Mouse (Mus musculus): ENCODE results near the gene Ehmt2.
"Not testable (repeated sequence)": the region's sequence is repeated elsewhere in the genome, so short reads cannot be mapped to it uniquely, and the experiment has no call there.

Gene Ehmt2

GRCm38 (mm10) chr17:34952378-34953040 lies 54.2 kb downstream of the Ehmt2 start:
- in situ Hi-C loops (cut with MboI, MseI): no loop called here

GRCm38 (mm10) chr17:34953258-34953657 lies 55.0 kb downstream of the Ehmt2 start:
- in situ Hi-C loops (cut with MboI, MseI): no loop called here

DNA sequence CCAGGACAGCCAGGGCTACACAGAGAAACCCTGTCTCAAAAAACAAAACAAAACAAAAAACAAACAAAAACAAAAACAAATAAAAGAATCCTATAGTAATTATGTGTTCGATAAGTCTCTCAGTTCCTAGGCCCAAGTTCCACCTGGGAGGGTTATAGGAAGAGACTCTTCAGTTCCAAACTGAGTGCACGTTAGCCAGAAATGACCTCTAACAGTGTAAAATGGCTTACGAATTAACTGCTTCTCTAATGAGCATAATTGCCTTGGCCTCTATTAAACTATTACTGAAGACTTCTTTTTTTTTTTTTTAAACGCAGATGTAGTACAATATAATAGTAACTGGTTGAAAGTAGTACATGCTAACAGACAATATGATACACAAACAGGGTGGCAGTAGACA lies 55.6 kb downstream of the Ehmt2 start:
- in situ Hi-C loops (cut with MboI, MseI): no loop called here

GRCm38 (mm10) chr17:34954831-34955230 lies 56.6 kb downstream of the Ehmt2 start:
- in situ Hi-C loops (cut with MboI, MseI): no loop called here

DNA sequence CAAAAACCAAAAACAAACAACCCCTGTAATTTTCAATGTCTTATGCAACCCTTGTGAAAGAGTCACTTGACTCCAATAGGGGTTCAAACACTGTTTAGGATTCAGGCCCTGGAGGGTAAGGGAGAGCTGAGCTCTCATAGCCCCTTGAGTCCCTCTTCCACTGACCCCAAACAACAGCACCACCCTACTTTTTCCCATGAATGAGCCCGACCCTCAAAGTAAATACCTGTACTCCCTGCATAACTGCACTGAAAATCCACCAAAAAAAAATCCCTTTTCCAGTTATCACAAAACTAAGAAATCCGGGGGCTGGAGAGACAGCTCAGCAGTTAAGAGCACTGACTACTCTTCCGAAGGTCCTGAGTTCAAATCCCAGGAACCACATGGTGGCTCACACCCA lies 57.6 kb downstream of the Ehmt2 start:
- in situ Hi-C loops (cut with MboI, MseI): no loop called here

- in situ Hi-C loops (cut with MboI, MseI): no loop called here
Measured at GRCm38 (mm10) chr17:34956340-34956739, 58.1 kb downstream of the Ehmt2 start.

- in situ Hi-C loops (cut with MboI, MseI): not testable (repeated sequence)
Measured at GRCm38 (mm10) chr17:34957291-34957690, 59.0 kb downstream of the Ehmt2 start.

GRCm38 (mm10) chr17:34957966-34958365 lies 59.7 kb downstream of the Ehmt2 start:
- in situ Hi-C loops (cut with MboI, MseI): not testable (repeated sequence)

GRCm38 (mm10) chr17:34958734-34959129 lies 60.5 kb downstream of the Ehmt2 start:
- in situ Hi-C loops (cut with MboI, MseI): not testable (repeated sequence)

DNA sequence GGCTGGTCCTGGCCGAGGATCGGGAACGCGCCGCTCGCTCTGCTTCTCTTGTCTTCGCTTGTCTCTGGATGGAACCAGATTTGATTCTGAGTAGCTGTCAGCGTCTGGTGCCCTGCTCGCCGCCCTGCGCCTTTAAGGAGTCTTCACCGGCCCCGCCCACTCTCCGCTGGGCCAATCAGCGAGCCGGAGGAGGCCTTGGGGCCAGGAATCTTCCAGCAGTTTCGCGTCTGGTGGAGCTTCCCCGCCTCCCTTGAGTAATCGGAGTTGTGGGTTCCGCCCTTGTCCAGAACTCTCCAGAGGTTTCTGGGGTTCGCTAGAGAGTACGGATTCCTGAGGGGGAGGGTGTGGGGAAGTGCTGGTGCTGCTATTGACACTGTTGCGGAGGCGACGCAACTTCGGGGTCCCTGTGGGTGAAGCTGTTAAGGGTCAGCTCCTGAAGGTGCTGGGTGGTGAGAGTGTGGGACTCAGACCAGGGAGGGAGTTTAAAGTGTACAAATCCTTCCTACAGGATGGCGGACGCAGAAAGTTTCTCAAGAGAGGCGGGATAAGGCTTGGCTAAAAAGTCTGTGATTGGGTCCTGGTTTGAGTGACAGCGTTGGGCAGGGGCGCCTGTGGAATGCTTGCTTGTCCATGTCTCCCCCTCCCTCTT lies 61.0 kb downstream of the Ehmt2 start, which contains the start of gene Hspa1b:
Hspa1b (minus strand) TSS at position 109 of the 649 bp plus-strand sequence.
- in situ Hi-C loops (cut with MboI, MseI): not testable (repeated sequence)

GRCm38 (mm10) chr17:34959881-34960515 lies 61.7 kb downstream of the Ehmt2 start:
- in situ Hi-C loops (cut with MboI, MseI): no loop called here

GRCm38 (mm10) chr17:34960702-34961493 lies 62.6 kb downstream of the Ehmt2 start:
- in situ Hi-C loops (cut with MboI, MseI): no loop called here

DNA sequence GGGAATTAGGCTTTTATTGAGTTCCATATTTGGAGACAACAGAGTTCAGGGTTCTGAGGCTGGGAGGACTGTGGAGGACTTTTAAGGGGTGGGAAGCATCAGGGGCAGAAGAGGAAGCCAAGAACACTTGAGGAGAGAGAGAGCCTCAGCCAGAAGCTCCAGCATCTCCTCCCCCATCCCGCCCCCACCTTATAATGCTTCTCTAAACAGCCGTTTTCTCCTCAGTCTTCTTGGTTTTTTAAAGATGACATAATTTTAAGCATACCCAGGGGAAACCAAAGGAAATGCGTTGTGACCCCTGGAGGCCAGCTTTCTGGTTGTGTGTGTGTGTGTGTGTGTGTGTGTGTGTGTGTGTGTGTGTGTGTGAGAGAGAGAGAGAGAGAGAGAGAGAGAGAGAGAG lies 63.9 kb downstream of the Ehmt2 start:
- in situ Hi-C loops (cut with MboI, MseI): no loop called here

DNA sequence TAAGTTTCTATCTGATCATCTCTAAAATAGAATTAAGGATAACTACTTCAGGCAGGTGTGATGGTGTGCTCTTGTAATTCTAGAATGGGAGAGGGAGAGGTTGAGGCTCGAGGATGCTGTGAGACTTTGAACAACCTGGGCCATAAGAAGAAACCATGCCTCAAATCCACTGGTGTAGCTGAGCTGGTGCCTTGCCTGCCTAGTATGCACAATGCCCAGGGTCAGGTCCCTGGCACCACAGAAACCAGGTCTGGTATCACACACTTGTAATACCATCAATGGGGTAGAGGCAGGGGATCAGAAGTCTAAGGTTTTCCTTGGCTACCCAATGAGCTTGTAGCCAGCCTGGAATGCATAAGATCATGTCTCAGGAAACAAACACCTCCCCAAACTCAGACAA lies 64.6 kb downstream of the Ehmt2 start:
- in situ Hi-C loops (cut with MboI, MseI): no loop called here
